Mouse (Mus musculus) kidney, embryonic 16.5 days (tissue): ENCODE results near the gene Tbc1d30. TPM values are rescaled to one million over a fixed set of nuclear protein-coding genes. Genes with fewer than 3 reads are reported as not detected.
"Not testable (repeated sequence)": the region's sequence is repeated elsewhere in the genome, so short reads cannot be mapped to it uniquely, and the experiment has no call there.

Source experiments
- ATAC-seq: fragments of 200-750 bp; cut with Nextera tagmentation; 2 replicates; pipeline ENCODE4 v1.8.0; 2017; ENCODE audit warnings: moderate TSS enrichment; ENCODE audit not compliant: low FRiP score, low TSS enrichment
- H3K27ac ChIP-seq: fragments of 300-500 bp; sonication (generic); 2 replicates; pipeline ENCODE4 v1.5.1; 2014; ENCODE audit warnings: low read length
- H3K27me3 ChIP-seq: fragments of 300-500 bp; sonication (generic); 2 replicates; pipeline ENCODE4 v1.6.1; 2014; ENCODE audit warnings: low read length, control low read depth, mixed read lengths; ENCODE audit not compliant: insufficient read depth
- H3K36me3 ChIP-seq: fragments of 300-500 bp; sonication (generic); 2 replicates; pipeline ENCODE4 v1.6.1; 2014; ENCODE audit warnings: low read length, control low read depth, mixed read lengths; ENCODE audit not compliant: insufficient read depth
- H3K4me1 ChIP-seq: fragments of 300-500 bp; sonication (generic); 2 replicates; pipeline ENCODE4 v1.6.1; 2014; ENCODE audit warnings: low read length, control low read depth, mixed read lengths; ENCODE audit not compliant: insufficient read depth
- H3K4me2 ChIP-seq: fragments of 300-500 bp; sonication (generic); replicated peaks from 2 replicates; pipeline ENCODE4 v1.6.1; 2014; ENCODE audit warnings: low read depth, low read length
- H3K4me3 ChIP-seq: fragments of 300-500 bp; sonication (generic); 2 replicates; pipeline ENCODE4 v1.5.1; 2014; ENCODE audit warnings: mild to moderate bottlenecking, low read length
- H3K9ac ChIP-seq: fragments of 300-500 bp; sonication (generic); replicated peaks from 2 replicates; pipeline ENCODE4 v1.6.1; 2014; ENCODE audit warnings: low read length
- H3K9me3 ChIP-seq: fragments of 300-500 bp; sonication (generic); 2 replicates; pipeline ENCODE4 v1.6.1; 2016; ENCODE audit warnings: low read length, control low read depth
- WGBS: fragments of 180-500 bp; shearing (Covaris S2); extraction: QIAGEN DNeasy Blood & Tissue Kit; methylation state at CpG from one replicate; pipeline ENCODE4 v1.1.7; 2014; 5-methylcytosine and 5-hydroxymethylcytosine counted together
- polyA plus RNA-seq: library from polyadenylated mRNA; unstranded; fragments of >200 nt; fragmentation: Nextera tagmentation; extraction: Ambion mirVana; gene quantifications from 2 replicates; pipeline ENCODE4 v1.2.1, GENCODE M21; 2015

Gene Tbc1d30
- polyA plus RNA-seq, 1 experiment from 2014 or later: 0.80 TPM

GRCm38 (mm10) chr10:121343867-121344266 lies 7.2 kb downstream of the Tbc1d30 start:
- H3K4me1 ChIP-seq: 0 out of 2 replicates have a peak, but pooled peaks cover 8% of the 10 kb centered on the region
- no peak overlapping the region for H3K9ac ChIP-seq
- peak overlapping the region; percentile 19; the same call in 1 of the 2 replicates for H3K4me2 ChIP-seq
- peak overlapping the region; percentile 44; the same call in 1 of the 2 replicates for H3K27ac ChIP-seq
- ATAC-seq: no peak
- no peaks in the 10 kb centered on the region for H3K9me3 ChIP-seq
- 38% methylated on average over 6 of the region's 6 CpGs for WGBS
- H3K27me3 ChIP-seq: peaks cover 6% of the 10 kb centered on the region; the same call in 1 of the 2 replicates
- H3K4me3 ChIP-seq: no peak overlapping the region
- H3K36me3 ChIP-seq: no peaks in the 10 kb centered on the region

- Histone ChIP-seq H3K9me3 (peaks cover 3% of the 10 kb centered on the region; the same call in 1 of the 2 replicates), H3K4me2 (no peak overlapping the region), H3K27me3 (0 out of 2 replicates have a peak, but pooled peaks cover 2% of the 10 kb centered on the region), H3K4me1 (0 out of 2 replicates have a peak, but pooled peaks cover 8% of the 10 kb centered on the region), H3K27ac (no peak overlapping the region), H3K9ac (no peak overlapping the region), H3K4me3 (no peak overlapping the region), H3K36me3 (no peaks in the 10 kb centered on the region)
- no peak for ATAC-seq
- WGBS: 96% methylated on average over 10 of the region's 10 CpGs
Measured at GRCm38 (mm10) chr10:121342260-121342659, 8.8 kb downstream of the Tbc1d30 start.

GRCm38 (mm10) chr10:121340754-121341593 lies 10.1 kb downstream of the Tbc1d30 start:
- H3K27ac ChIP-seq: no peak overlapping the region

GRCm38 (mm10) chr10:121336536-121336935 lies 14.5 kb downstream of the Tbc1d30 start:
- not testable (repeated sequence) for H3K4me3 ChIP-seq, H3K4me2 ChIP-seq, H3K9me3 ChIP-seq, H3K4me1 ChIP-seq, H3K27me3 ChIP-seq, H3K27ac ChIP-seq, ATAC-seq, H3K9ac ChIP-seq, H3K36me3 ChIP-seq
- 72% methylated on average over 14 of the region's 14 CpGs for WGBS

More at GRCm38 (mm10) chr10:121340754-121341593, 10.1 kb downstream of the Tbc1d30 start:
- Histone ChIP-seq H3K36me3 (no peaks in the 10 kb centered on the region), H3K4me1 (0 out of 2 replicates have a peak, but pooled peaks cover 8% of the 10 kb centered on the region), H3K4me3 (no peak overlapping the region), H3K4me2 (no peak overlapping the region), H3K9me3 (peaks cover 6% of the 10 kb centered on the region; the same call in 1 of the 2 replicates), H3K9ac (no peak overlapping the region), H3K27me3 (no peaks in the 10 kb centered on the region)
- peak; percentile 31; the same call in 1 of the 2 replicates for ATAC-seq
- WGBS: 60% methylated on average over 11 of the region's 11 CpGs

- H3K36me3 ChIP-seq: no peaks in the 10 kb centered on the region
- H3K9me3 ChIP-seq: peaks cover 8% of the 10 kb centered on the region; the same call in 1 of the 2 replicates
- WGBS: 86% methylated on average over 3 of the region's 3 CpGs
- no peak overlapping the region for H3K4me2 ChIP-seq
- no peak overlapping the region for H3K4me3 ChIP-seq
- H3K27ac ChIP-seq: no peak overlapping the region
- H3K9ac ChIP-seq: no peak overlapping the region
- H3K4me1 ChIP-seq: no peaks in the 10 kb centered on the region
- no peaks in the 10 kb centered on the region for H3K27me3 ChIP-seq
- ATAC-seq: no peak
Measured at GRCm38 (mm10) chr10:121334576-121334975, 16.5 kb downstream of the Tbc1d30 start.

- Histone ChIP-seq H3K27ac (no peak overlapping the region), H3K4me2 (no peak overlapping the region), H3K9me3 (peaks cover 7% of the 10 kb centered on the region; the same call in 1 of the 2 replicates), H3K9ac (no peak overlapping the region), H3K4me3 (no peak overlapping the region), H3K4me1 (no peaks in the 10 kb centered on the region), H3K36me3 (no peaks in the 10 kb centered on the region), H3K27me3 (no peaks in the 10 kb centered on the region)
- WGBS: 10% methylated on average over 7 of the region's 7 CpGs
- no peak for ATAC-seq
Measured at GRCm38 (mm10) chr10:121330940-121331339, 20.1 kb downstream of the Tbc1d30 start.

GRCm38 (mm10) chr10:121329586-121329985 lies 21.5 kb downstream of the Tbc1d30 start:
- WGBS: 73% methylated on average over 4 of the region's 4 CpGs
- ATAC-seq: no peak
- Histone ChIP-seq H3K36me3 (no peaks in the 10 kb centered on the region), H3K4me3 (no peak overlapping the region), H3K27me3 (no peaks in the 10 kb centered on the region), H3K27ac (no peak overlapping the region), H3K9me3 (peaks cover 7% of the 10 kb centered on the region; the same call in 1 of the 2 replicates), H3K4me2 (no peak overlapping the region), H3K4me1 (no peaks in the 10 kb centered on the region), H3K9ac (no peak overlapping the region)

- Histone ChIP-seq H3K27me3 (no peaks in the 10 kb centered on the region), H3K9me3 (peaks cover 5% of the 10 kb centered on the region; the same call in 1 of the 2 replicates), H3K27ac (no peak overlapping the region), H3K36me3 (no peaks in the 10 kb centered on the region), H3K4me1 (no peaks in the 10 kb centered on the region), H3K9ac (no peak overlapping the region), H3K4me3 (no peak overlapping the region), H3K4me2 (no peak overlapping the region)
- ATAC-seq: no peak
Measured at GRCm38 (mm10) chr10:121326167-121326566, 24.9 kb downstream of the Tbc1d30 start.

GRCm38 (mm10) chr10:121323493-121323892 lies 27.6 kb downstream of the Tbc1d30 start:
- ATAC-seq: no peak
- no peak overlapping the region for H3K9ac ChIP-seq
- no peak overlapping the region for H3K4me3 ChIP-seq
- H3K27ac ChIP-seq: no peak overlapping the region
- 85% methylated on average over 7 of the region's 7 CpGs for WGBS
- H3K9me3 ChIP-seq: peaks cover 5% of the 10 kb centered on the region; the same call in 1 of the 2 replicates
- no peaks in the 10 kb centered on the region for H3K36me3 ChIP-seq
- H3K4me2 ChIP-seq: no peak overlapping the region
- no peaks in the 10 kb centered on the region for H3K4me1 ChIP-seq
- no peaks in the 10 kb centered on the region for H3K27me3 ChIP-seq
